Mouse (Mus musculus) erythroblast, embryonic 14.5 days (primary cell): ENCODE data around the gene M6pr.

ENCODE experiments used
- GATA1 ChIP-seq: IDR thresholded peaks from 2 replicates; pipeline ENCODE4 v1.6.1; 2012; ENCODE audit warnings: low read length, inconsistent platforms, mixed read lengths
- TAL1 ChIP-seq: IDR thresholded peaks from 3 replicates; pipeline ENCODE4 v1.6.1; 2012; ENCODE audit warnings: low read length, inconsistent platforms, mixed read lengths

DNA sequence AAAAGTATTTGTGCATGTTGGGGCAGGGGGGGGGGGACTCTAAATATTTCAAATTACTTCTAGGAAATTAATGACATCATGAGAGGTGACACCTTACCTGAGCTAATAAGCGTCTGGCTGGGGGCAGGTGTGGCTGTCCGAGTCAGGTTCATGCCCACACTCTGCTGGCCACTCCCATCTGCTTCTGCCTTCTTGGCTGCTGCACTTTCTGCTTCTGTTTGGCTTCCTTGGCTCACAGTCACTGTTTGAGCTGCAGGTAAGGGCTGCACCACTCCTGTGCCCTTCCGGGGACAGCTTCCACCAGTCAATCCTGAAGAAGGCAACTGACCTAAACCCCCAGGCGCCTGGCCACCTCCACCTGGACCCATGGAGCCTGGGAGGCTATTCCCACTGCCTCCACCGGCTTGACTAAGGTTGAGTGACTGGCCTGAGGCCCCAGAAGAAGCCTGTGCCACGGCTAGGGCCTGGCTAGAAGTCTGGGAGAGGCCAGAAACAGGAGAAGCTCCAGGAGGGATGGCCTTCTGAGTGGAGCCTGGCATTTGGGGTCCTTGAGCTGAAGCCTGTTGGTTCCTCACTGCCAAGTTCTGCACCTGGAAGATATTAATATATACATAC, 16.9 kb downstream of the M6pr start:
- TF ChIP-seq TAL1 (no peak), GATA1 (no peak)
